Comparison of ENCODE assay signal across 21 mouse cellular contexts in genomic region chr3:51151104-51151503, GRCm38 (mm10).
DNase-seq lines count a peak whose midpoint lies in the region; ATAC-seq lines count a peak whose summit lies in the region.
"Had no signal": no experiment of that assay in that cellular context is flagged by ENCODE, and none has a peak within 500 bp of the region (broad histone marks: within the 10 kb centered on the region; RNA-seq: fewer than 3 reads in every experiment).

No protein-coding gene starts in this region.

- no peaks in the 10 kb centered on the region for H3K27me3 ChIP-seq in heart, embryonic 10.5 days (ENCODE audit: insufficient read depth, poor library complexity, severe bottlenecking)
- H3K27me3 ChIP-seq: heart, embryonic 15.5 days; limb, embryonic 15.5 days had no signal

- no peak overlapping the region for H3K27ac ChIP-seq in heart, embryonic 10.5 days
- H3K27ac ChIP-seq: heart, embryonic 15.5 days; limb, embryonic 15.5 days; midbrain, embryonic 10.5 days; stomach, postnatal 0 days had no signal

- intact Hi-C loops in heart, postnatal 10 days (cut with DNase I): loop anchor here (10.0 kb wide), 1 partner anchor 204 kb away; no protein-coding TSS in a partner anchor

- H3K9me3 ChIP-seq in heart, embryonic 10.5 days: no peaks in the 10 kb centered on the region
- H3K9me3 ChIP-seq: G1E; heart, embryonic 15.5 days; limb, embryonic 15.5 days; midbrain, embryonic 10.5 days had no signal

- peaks cover 4% of the 10 kb centered on the region; the same call in 1 of the 2 replicates for H3K4me1 ChIP-seq in heart, embryonic 10.5 days
- H3K4me1 ChIP-seq: heart, embryonic 15.5 days had no signal

- H3K4me3 ChIP-seq in heart, embryonic 10.5 days: no peak overlapping the region
- H3K4me3 ChIP-seq: heart, embryonic 15.5 days; limb, embryonic 15.5 days; midbrain, embryonic 10.5 days had no signal

- peak; percentile 70 to 78 for ATAC-seq in hematopoietic stem cell, adult 5-6 weeks (replicated peaks in 1 of 2; ENCODE audit: insufficient read depth in 1 of 2, low FRiP score in 2 of 2, low TSS enrichment in 1 of 2, low read depth in 1 of 2, poor library complexity in 2 of 2, severe bottlenecking in 2 of 2)
- peak; percentile 60; the same call in 1 of the 2 replicates for ATAC-seq in megakaryocyte, adult 5-6 weeks (ENCODE audit: poor library complexity, severe bottlenecking)
- ATAC-seq: CD4-positive, CD25-positive, alpha-beta regulatory T cell, adult 4 months; forebrain, postnatal 0 days; hindbrain, embryonic 16.5 days had no signal

- no peaks in the 10 kb centered on the region for H3K36me3 ChIP-seq in heart, embryonic 10.5 days
- H3K36me3 ChIP-seq: G1E; heart, embryonic 15.5 days; limb, embryonic 15.5 days; midbrain, embryonic 10.5 days had no signal

- WGBS in heart, embryonic 10.5 days: 54% methylated on average over 4 of the region's 4 CpGs

- peak; percentile 67 to 68 for DNase-seq in heart, postnatal 10 days
- DNase-seq in heart, embryonic 10.5 days (ENCODE audit: low spot score): no peak
- peak; percentile 55 for DNase-seq in Muller cell, postnatal 12 days (ENCODE audit: inconsistent ontology term)
- no peak for DNase-seq in layer of hippocampus, adult 18-20 months (ENCODE audit: low spot score in 2 of 2)
- DNase-seq in cerebellum, adult 18-20 months: no peak
- DNase-seq: adrenal gland, adult 8-10 months; cerebellum, adult 11 months; forebrain, postnatal 0 days; kidney, adult 11 months; kidney, postnatal 10 days; lung, postnatal 10 days; right cerebral cortex, postnatal 14 days had no signal

Comparison
In these comparisons a context has a peak if more than half of its experiments do, and no peak if none do; other contexts are left out.
1. DNase-seq: peak in heart, postnatal 10 days (2 of 2) and Muller cell, postnatal 12 days (single experiment); none in heart, embryonic 10.5 days (single experiment), layer of hippocampus, adult 18-20 months (0 of 2) and cerebellum, adult 18-20 months (0 of 2).